Mouse (Mus musculus) myocyte (in vitro differentiated cells): ENCODE measurements around the gene Ppt2.

ENCODE experiments used
- E2F4 ChIP-seq: IDR thresholded peaks from one replicate; pipeline ENCODE4 v1.6.1; 2011; ENCODE audit warnings: mild to moderate bottlenecking, control low read depth, moderate library complexity; ENCODE audit not compliant: insufficient read depth
- MYOG ChIP-seq, 3 experiments: IDR thresholded peaks; one replicate each; pipeline ENCODE4 v1.6.1; 2011; ENCODE audit warnings: control low read depth in 2 of 3, low read depth in 2 of 3, mild to moderate bottlenecking in 2 of 3; ENCODE audit not compliant: insufficient read length in 2 of 3, control insufficient read depth in 1 of 3, insufficient read depth in 1 of 3
- POLR2A ChIP-seq: IDR thresholded peaks from one replicate; pipeline ENCODE4 v1.6.1; 2011; ENCODE audit warnings: low read depth, mild to moderate bottlenecking, control low read depth, moderate library complexity; ENCODE audit not compliant: insufficient read length
- POLR2AphosphoS2 ChIP-seq: IDR thresholded peaks from one replicate; pipeline ENCODE4 v1.6.1; 2011; ENCODE audit warnings: low read depth, control low read depth; ENCODE audit not compliant: insufficient read length
- USF1 ChIP-seq: IDR thresholded peaks from one replicate; pipeline ENCODE4 v1.6.1; 2011; ENCODE audit warnings: low read depth, mild to moderate bottlenecking, control low read depth, moderate library complexity

DNA sequence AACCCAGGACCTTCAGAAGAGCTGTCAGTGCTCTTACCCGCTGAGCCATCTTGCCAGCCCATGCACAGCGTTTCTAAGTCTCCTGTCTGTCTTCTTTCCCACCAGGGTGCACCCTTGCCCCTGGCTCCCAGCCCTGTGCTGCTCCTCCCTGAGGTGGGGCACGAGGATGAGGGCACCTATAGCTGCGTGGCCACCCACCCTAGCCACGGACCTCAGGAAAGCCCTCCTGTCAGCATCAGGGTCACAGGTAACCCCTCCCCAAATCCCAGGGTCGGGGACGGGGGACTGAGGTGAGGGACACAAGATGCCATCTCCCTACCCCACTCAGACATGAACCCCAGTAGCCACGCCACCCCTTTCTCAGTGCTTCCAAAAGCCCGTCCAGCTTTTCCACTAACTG lies 28.4 kb downstream of the Ppt2 start:
- TF ChIP-seq POLR2A (no peak), USF1 (no peak), E2F4 (no peak), MYOG (IDR thresholded peaks at IDR 0.05; ENCODE audit: control insufficient read depth in 1 of 3, insufficient read depth in 1 of 3, insufficient read length in 2 of 3, low read depth in 2 of 3) (no peak), POLR2AphosphoS2 (no peak)
